Mouse (Mus musculus) C2C12 (cell line): ENCODE results near the gene Btbd18. TPM values are rescaled to one million over a fixed set of nuclear protein-coding genes. Genes with fewer than 3 reads are reported as not detected.

Experiments
- H3K27me3 ChIP-seq: one replicate; pipeline ENCODE4 v1.6.1; 2011; ENCODE audit not compliant: control insufficient read depth, insufficient read depth, insufficient read length
- H3K36me3 ChIP-seq: one replicate; pipeline ENCODE4 v1.6.1; 2011; ENCODE audit not compliant: control insufficient read depth, insufficient read depth
- H3K4me3 ChIP-seq: one replicate; pipeline ENCODE4 v1.5.1; 2011; ENCODE audit warnings: mild to moderate bottlenecking, control low read depth; ENCODE audit not compliant: poor library complexity, insufficient read depth, severe bottlenecking
- H3K79me2 ChIP-seq: one replicate; pipeline ENCODE4 v1.6.1; 2011; ENCODE audit not compliant: control insufficient read depth, insufficient read depth
- H3K79me3 ChIP-seq: one replicate; pipeline ENCODE4 v1.6.1; 2011; ENCODE audit warnings: low read depth, control low read depth
- H3ac ChIP-seq: one replicate; pipeline ENCODE3; 2011; ENCODE audit warnings: low read depth; ENCODE audit not compliant: control insufficient read depth, insufficient read length
- CEBPB ChIP-seq: IDR thresholded peaks from one replicate; pipeline ENCODE4 v1.6.1; 2011; ENCODE audit warnings: low read depth, mild to moderate bottlenecking, control low read depth, moderate library complexity
- CTCF ChIP-seq: IDR thresholded peaks from one replicate; pipeline ENCODE4 v1.5.1; 2011; ENCODE audit not compliant: control insufficient read depth, insufficient read depth, insufficient read length
- FOSL1 ChIP-seq: IDR thresholded peaks from one replicate; pipeline ENCODE4 v1.8.0; 2011; ENCODE audit warnings: mild to moderate bottlenecking, low read length; ENCODE audit not compliant: poor library complexity, insufficient read depth, severe bottlenecking
- MAX ChIP-seq: IDR thresholded peaks from one replicate; pipeline ENCODE4 v1.6.1; 2011; ENCODE audit warnings: mild to moderate bottlenecking, control low read depth
- MYOD1 ChIP-seq: IDR thresholded peaks from one replicate; pipeline ENCODE4 v1.6.1; 2011; ENCODE audit warnings: low read depth; ENCODE audit not compliant: control insufficient read depth, insufficient read length
- MYOG ChIP-seq: IDR thresholded peaks from one replicate; pipeline ENCODE4 v1.6.1; 2011; ENCODE audit not compliant: control insufficient read depth, insufficient read length; ENCODE audit errors: extremely low read depth
- USF1 ChIP-seq: IDR thresholded peaks from one replicate; pipeline ENCODE4 v1.6.1; 2011; ENCODE audit warnings: low read depth, mild to moderate bottlenecking, control low read depth, moderate library complexity
- polyA plus RNA-seq: library from polyadenylated mRNA; unstranded; fragments of >200 nt; fragmentation: generic; extraction: Trizol; gene quantifications from one replicate; pipeline ENCODE4 v1.2.1, GENCODE M21; 2012; ENCODE audit warnings: missing spikeins

Gene Btbd18
- polyA plus RNA-seq, 1 experiment, result 0.08 TPM

DNA sequence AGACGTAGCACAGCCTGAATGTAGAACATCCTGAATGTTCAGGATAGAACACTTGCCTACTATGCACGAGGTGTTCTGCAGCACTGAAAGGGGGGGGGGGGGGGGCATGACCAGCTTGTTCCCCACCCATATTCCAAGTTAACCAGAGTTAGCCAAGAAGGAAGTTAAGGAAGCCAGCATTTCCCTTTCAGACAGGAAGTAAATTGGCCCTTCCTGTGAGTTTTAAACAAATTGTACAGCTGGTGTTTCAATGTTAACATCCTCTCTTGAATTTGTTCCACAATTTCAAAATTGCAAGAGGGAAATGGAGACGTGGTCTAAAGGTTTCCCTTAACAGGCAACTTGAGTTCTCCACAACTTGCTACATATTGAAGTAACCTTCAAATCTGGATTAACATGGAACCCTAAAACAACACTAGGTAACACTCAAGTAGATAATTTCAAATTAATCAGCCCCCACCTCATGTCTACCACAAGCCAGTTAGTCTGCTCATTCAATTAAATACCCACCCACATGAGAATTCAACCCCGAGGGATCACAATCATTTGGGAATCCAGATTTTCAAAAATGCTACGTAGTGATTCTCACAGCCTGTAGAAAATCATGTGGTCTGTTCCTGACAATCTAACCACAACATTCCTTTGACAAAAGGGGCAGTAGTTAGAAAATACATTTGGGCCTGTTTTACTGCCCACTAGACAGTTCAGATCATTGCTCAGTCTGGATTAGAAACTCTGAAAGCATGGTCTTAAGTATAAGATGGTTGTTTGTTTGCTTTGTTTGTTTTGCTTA, 20.3 kb upstream of the Btbd18 start:
- no peak overlapping the region for H3ac ChIP-seq
- H3K79me2 ChIP-seq, result peaks cover 95% of the 10 kb centered on the region
- H3K79me3 ChIP-seq, result peaks cover 86% of the 10 kb centered on the region
- no peak overlapping the region for H3K4me3 ChIP-seq
- no peaks in the 10 kb centered on the region for H3K27me3 ChIP-seq
- no peak for TF ChIP-seq FOSL1
- peak; percentile 41 for TF ChIP-seq USF1
- no peak for TF ChIP-seq CTCF
- no peak for TF ChIP-seq CEBPB
- TF ChIP-seq MYOG, result no peak
- no peak for TF ChIP-seq MAX
- peaks cover 20% of the 10 kb centered on the region for H3K36me3 ChIP-seq

DNA sequence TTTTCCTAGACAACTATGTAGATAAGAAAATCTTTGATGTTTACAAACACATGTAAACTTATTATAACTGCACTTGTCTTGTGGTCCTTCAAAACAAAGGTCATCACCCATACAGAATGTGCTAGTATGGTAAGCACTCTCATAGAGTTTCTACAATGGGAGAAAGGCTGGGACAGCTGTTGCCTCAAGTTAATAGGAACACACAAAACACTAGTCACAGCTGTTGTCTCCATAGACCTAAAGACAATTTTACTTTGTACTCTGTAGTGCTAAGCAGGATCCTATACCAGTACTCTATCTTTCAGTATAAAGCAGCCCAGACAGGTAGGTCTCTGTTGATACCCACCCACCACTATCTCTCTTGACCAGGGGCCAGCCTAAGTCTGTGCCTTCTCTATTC, 18.0 kb upstream of the Btbd18 start:
- TF ChIP-seq CTCF, result no peak
- Histone ChIP-seq H3K79me2 (peaks cover 99% of the 10 kb centered on the region), H3K4me3 (no peak overlapping the region), H3K79me3 (peaks cover 96% of the 10 kb centered on the region), H3K36me3 (peaks cover 27% of the 10 kb centered on the region), H3K27me3 (no peaks in the 10 kb centered on the region), H3ac (no peak overlapping the region)

DNA sequence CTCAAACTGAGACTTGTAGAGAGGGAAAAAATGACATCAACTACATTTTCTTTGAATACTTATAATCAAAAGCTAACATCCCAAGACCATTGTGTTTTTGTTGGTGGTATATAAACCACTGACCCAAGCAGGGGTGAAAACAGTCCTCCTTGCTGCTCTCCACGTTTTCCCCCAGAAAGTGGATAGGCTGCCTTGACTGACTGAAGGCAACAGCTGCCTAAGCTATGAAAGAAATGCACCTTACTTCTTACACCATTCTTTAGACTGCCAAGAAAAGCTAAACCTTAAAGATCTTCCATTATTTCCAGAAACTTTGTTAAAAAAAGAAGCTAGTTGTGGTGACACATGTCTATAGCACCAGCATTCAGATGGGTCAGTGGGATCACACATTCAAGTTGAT, 12.7 kb upstream of the Btbd18 start:
- no peak overlapping the region for H3K4me3 ChIP-seq
- H3K79me2 ChIP-seq, result peaks cover 94% of the 10 kb centered on the region
- H3K36me3 ChIP-seq, result peaks cover 38% of the 10 kb centered on the region
- H3ac ChIP-seq, result no peak overlapping the region
- TF ChIP-seq USF1, result no peak
- no peak for TF ChIP-seq FOSL1
- peak; percentile 63 for TF ChIP-seq MYOD1
- no peak for TF ChIP-seq MAX
- H3K79me3 ChIP-seq, result peaks cover 91% of the 10 kb centered on the region
- no peaks in the 10 kb centered on the region for H3K27me3 ChIP-seq

- no peak overlapping the region for H3K4me3 ChIP-seq
- H3K79me2 ChIP-seq, result peaks cover 87% of the 10 kb centered on the region
- no peaks in the 10 kb centered on the region for H3K27me3 ChIP-seq
- H3ac ChIP-seq, result no peak overlapping the region
- no peak for TF ChIP-seq FOSL1
- no peak for TF ChIP-seq USF1
- no peak for TF ChIP-seq MAX
- no peak for TF ChIP-seq MYOG
- TF ChIP-seq CTCF, result no peak
- TF ChIP-seq CEBPB, result no peak
- TF ChIP-seq MYOD1, result no peak
- H3K36me3 ChIP-seq, result peaks cover 29% of the 10 kb centered on the region
- peaks cover 81% of the 10 kb centered on the region for H3K79me3 ChIP-seq
Measured at GRCm38 (mm10) chr2:84647051-84647568, 11.8 kb upstream of the Btbd18 start.

DNA sequence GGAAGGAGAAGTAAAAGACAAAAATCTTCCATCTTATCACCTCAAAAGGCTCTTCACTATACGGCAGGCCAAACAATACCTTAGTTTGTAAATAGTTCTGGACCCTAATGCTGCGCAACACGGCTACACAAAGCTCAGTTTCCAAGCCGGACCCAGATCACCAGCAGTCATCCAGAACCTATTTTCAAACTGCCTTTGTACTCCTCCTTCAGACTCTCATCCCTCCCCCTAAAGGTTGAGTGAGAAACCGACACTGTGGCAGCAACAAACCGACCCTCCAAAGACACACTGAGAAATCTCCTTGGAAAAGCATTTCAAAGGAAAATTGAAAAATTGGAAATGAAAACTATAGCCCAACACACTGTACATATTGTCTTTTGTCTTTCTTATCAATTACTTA, 10.5 kb upstream of the Btbd18 start:
- TF ChIP-seq MYOD1 (no peak), FOSL1 (no peak), MYOG (no peak), MAX (peak; percentile 30)
- H3K79me2 ChIP-seq, result peaks cover 76% of the 10 kb centered on the region
- H3K4me3 ChIP-seq, result peak overlapping the region; percentile 84

GRCm38 (mm10) chr2:84649674-84650073, 9.2 kb upstream of the Btbd18 start:
- Histone ChIP-seq H3K4me3 (peak overlapping the region; percentile 84), H3K79me2 (peaks cover 63% of the 10 kb centered on the region), H3ac (peak overlapping the region; percentile 73), H3K79me3 (peaks cover 56% of the 10 kb centered on the region), H3K27me3 (no peaks in the 10 kb centered on the region), H3K36me3 (peaks cover 16% of the 10 kb centered on the region)
- TF ChIP-seq MYOG (no peak), MYOD1 (no peak), MAX (no peak)

More for the DNA sequence above, 10.5 kb upstream of the Btbd18 start:
- peak overlapping the region; percentile 3 for H3ac ChIP-seq
- peaks cover 18% of the 10 kb centered on the region for H3K36me3 ChIP-seq
- no peaks in the 10 kb centered on the region for H3K27me3 ChIP-seq
- H3K79me3 ChIP-seq, result peaks cover 69% of the 10 kb centered on the region
